Mouse (Mus musculus) T-cell, adult 66 days (primary cell): ENCODE results near the gene Obp2b. TPM values are rescaled to one million over a fixed set of nuclear protein-coding genes. Genes with fewer than 3 reads are reported as not detected.

Source experiments
- total RNA-seq, 2 experiments: library from RNA; stranded (reverse); gene quantifications; 3 replicates in 1 of 2; 4 replicates in 1 of 2; pipeline ENCODE4 v1.2.4; 2023

The Obp2b gene
- total RNA-seq, result not detected

DNA sequence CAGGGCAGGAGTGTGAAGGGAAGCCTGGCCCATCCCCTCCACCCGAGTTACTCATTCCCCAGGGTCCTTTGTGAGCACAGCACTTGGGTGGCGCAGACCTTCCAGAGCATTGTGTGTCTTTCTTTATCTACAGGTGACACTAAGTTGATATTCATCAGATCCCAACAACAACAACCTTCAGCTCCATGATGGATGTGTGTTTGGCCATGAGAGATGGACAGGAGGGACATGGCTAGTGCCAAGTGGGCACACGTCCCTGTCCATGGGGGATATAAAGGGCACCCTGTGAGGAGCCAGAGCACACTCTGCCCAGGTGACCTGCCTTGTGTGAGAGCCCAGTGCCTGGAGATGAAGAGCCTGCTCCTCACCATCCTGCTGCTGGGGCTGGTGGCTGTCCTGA is at the start of gene Obp2b:
Obp2b (plus strand) TSS at position 301 of the 400 bp plus-strand sequence.

GRCm38 (mm10) chr2:25699743-25700142 is 37.1 kb upstream of the Obp2b start, which contains the start of gene Obp2a:
Obp2a (plus strand) TSS chr2:25700043.

GRCm38 (mm10) chr2:25706643-25707481 is 29.9 kb upstream of the Obp2b start, which contains the start of gene Bmyc:
Bmyc (plus strand) TSS chr2:25706739.

GRCm38 (mm10) chr2:25765269-25765668 is 28.5 kb downstream of the Obp2b start, which contains the start of gene Lcn3:
Lcn3 (plus strand) TSS chr2:25765569.

DNA sequence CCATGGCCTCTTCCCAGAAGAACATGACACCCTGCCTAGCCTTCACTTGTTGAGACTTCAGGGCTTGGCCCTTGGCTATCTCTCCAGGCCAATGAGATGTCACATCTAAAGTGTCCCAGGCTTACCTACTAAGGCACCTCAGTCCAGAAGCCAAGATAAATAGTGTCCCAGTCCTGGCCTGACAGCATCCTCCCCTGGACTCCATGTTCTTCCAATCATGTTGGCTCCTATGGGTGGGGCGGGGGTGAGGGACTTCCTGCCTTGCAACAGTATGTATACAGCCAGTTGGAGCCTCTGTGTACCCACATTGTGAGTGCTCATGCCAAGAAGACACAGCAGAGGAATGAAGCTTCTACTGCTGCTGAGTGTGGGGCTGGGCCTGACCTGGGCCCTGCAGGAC is 39.9 kb downstream of the Obp2b start, which contains the start of gene Lcn11:
Lcn11 (plus strand) TSS at position 301 of the 400 bp plus-strand sequence.

GRCm38 (mm10) chr2:25781957-25782356 is 45.1 kb downstream of the Obp2b start, which contains the start of gene Gm13539:
Gm13539 (plus strand) TSS chr2:25782257.

Other genes with a start within 250 kb of the Obp2b start
- gene Lcn12, start 243.1 kb upstream of the Obp2b start, total RNA-seq, result not detected
- 10 to 100 TPM; 51.3 to 54.9 TPM for gene Fbxw5, start 236.3 kb upstream of the Obp2b start, total RNA-seq
- 1 to 10 TPM; 1.0 to 1.3 TPM for gene C8g, start 235.3 kb upstream of the Obp2b start, total RNA-seq
- gene Traf2, start 190.1 kb upstream of the Obp2b start, total RNA-seq, result 10 to 100 TPM; 45.3 to 55.1 TPM
- gene Edf1, start 179.2 kb upstream of the Obp2b start, total RNA-seq, result 100 to 1,000 TPM; 121 to 134 TPM
- 1 to 10 TPM; 2.2 to 4.3 TPM for gene Mamdc4, start 162.2 kb upstream of the Obp2b start, total RNA-seq
- gene Phpt1, start 161.8 kb upstream of the Obp2b start, total RNA-seq, result 10 to 100 TPM; 22.0 to 26.5 TPM
- 1 to 10 TPM in 1 of 2 experiments, under 1 TPM in 1; 0.76 to 2.1 TPM for gene Ajm1, start 155.3 kb upstream of the Obp2b start, total RNA-seq
- 100 to 1,000 TPM; 121 to 124 TPM for gene Rabl6, start 128.5 kb upstream of the Obp2b start, total RNA-seq
- not detected for gene Ccdc183, start 119.3 kb upstream of the Obp2b start, total RNA-seq
- gene Tmem141, start 115.0 kb upstream of the Obp2b start, total RNA-seq, result 1 to 10 TPM in 1 of 2 experiments, not detected in 1; 1.0 TPM
- gene Fcna, start 109.0 kb upstream of the Obp2b start, total RNA-seq, result 1 to 10 TPM; 4.1 to 6.8 TPM
- gene Lcn8, start 83.9 kb upstream of the Obp2b start, total RNA-seq, result not detected
- gene Lcn5, start 79.1 kb upstream of the Obp2b start, total RNA-seq, result not detected
- gene Lcn6, start 60.2 kb upstream of the Obp2b start, total RNA-seq, result not detected
- not detected for gene Lcn10, start 54.3 kb upstream of the Obp2b start, total RNA-seq
- gene Obp2a, start 37.0 kb upstream of the Obp2b start, total RNA-seq, result not detected
- gene Bmyc, start 30.3 kb upstream of the Obp2b start, total RNA-seq, result 10 to 100 TPM; 16.3 to 18.4 TPM
- not detected for gene Lcn3, start 28.6 kb downstream of the Obp2b start, total RNA-seq
- not detected for gene Lcn11, start 40.0 kb downstream of the Obp2b start, total RNA-seq
- gene Gm13539, start 45.2 kb downstream of the Obp2b start, total RNA-seq, result not detected
- not detected for gene Glt6d1, start 78.8 kb downstream of the Obp2b start, total RNA-seq
- gene Lcn9, start 86.1 kb downstream of the Obp2b start, total RNA-seq, result not detected
- under 1 TPM in 1 of 2 experiments, not detected in 1; 0.73 TPM for gene Sohlh1, start 110.2 kb downstream of the Obp2b start, total RNA-seq
- not detected for gene Kcnt1, start 126.7 kb downstream of the Obp2b start, total RNA-seq
- 10 to 100 TPM; 44.9 to 45.7 TPM for gene Camsap1, start 246.3 kb downstream of the Obp2b start, total RNA-seq